Mouse (Mus musculus) heart, embryonic 11.5 days (tissue): ENCODE results near the gene Bik. TPM values are rescaled to one million over a fixed set of nuclear protein-coding genes. Genes with fewer than 3 reads are reported as not detected.
"Not testable (repeated sequence)": the region's sequence is repeated elsewhere in the genome, so short reads cannot be mapped to it uniquely, and the experiment has no call there.

Experiments
- ATAC-seq: fragments of 200-750 bp; cut with Nextera tagmentation; replicated peaks from 2 replicates; pipeline ENCODE4 v1.8.0; 2017; ENCODE audit warnings: moderate library complexity; ENCODE audit not compliant: insufficient number of reproducible peaks, low FRiP score, low TSS enrichment
- H3K27ac ChIP-seq: fragments of 300-500 bp; sonication (generic); 2 replicates; pipeline ENCODE4 v1.5.1; 2014; ENCODE audit warnings: mild to moderate bottlenecking, low read depth, low read length
- H3K27me3 ChIP-seq: fragments of 300-500 bp; sonication (generic); 2 replicates; pipeline ENCODE4 v1.6.1; 2014; ENCODE audit warnings: mild to moderate bottlenecking, low read length, mixed read lengths; ENCODE audit not compliant: control insufficient read depth, insufficient read depth
- H3K36me3 ChIP-seq: fragments of 300-500 bp; sonication (generic); 2 replicates; pipeline ENCODE4 v1.6.1; 2014; ENCODE audit warnings: mild to moderate bottlenecking, low read length, moderate library complexity, mixed read lengths; ENCODE audit not compliant: control insufficient read depth, insufficient read depth
- H3K4me1 ChIP-seq: fragments of 300-500 bp; sonication (generic); 2 replicates; pipeline ENCODE4 v1.6.1; 2014; ENCODE audit warnings: low read length; ENCODE audit not compliant: control insufficient read depth, insufficient read depth
- H3K4me2 ChIP-seq: fragments of 300-500 bp; sonication (generic); 2 replicates; pipeline ENCODE4 v1.6.1; 2014; ENCODE audit warnings: mild to moderate bottlenecking, moderate library complexity
- H3K4me3 ChIP-seq: fragments of 300-500 bp; sonication (generic); 2 replicates; pipeline ENCODE4 v1.5.1; 2014; ENCODE audit warnings: low read depth, low read length
- H3K9ac ChIP-seq: fragments of 300-500 bp; sonication (generic); 2 replicates; pipeline ENCODE4 v1.6.1; 2014; ENCODE audit warnings: mild to moderate bottlenecking, low read depth, low read length, moderate library complexity
- H3K9me3 ChIP-seq: fragments of 300-500 bp; sonication (generic); replicated peaks from 2 replicates; pipeline ENCODE4 v1.6.1; 2016; ENCODE audit warnings: low read length; ENCODE audit not compliant: control insufficient read depth
- WGBS: fragments of 180-500 bp; shearing (Covaris S2); extraction: QIAGEN DNeasy Blood & Tissue Kit; methylation state at CpG from one replicate; pipeline ENCODE4 v1.1.7; 2014; ENCODE audit not compliant: insufficient replicate concordance; 5-methylcytosine and 5-hydroxymethylcytosine counted together
- polyA plus RNA-seq: library from polyadenylated mRNA; unstranded; fragments of >200 nt; fragmentation: Nextera tagmentation; extraction: Ambion mirVana; gene quantifications from 2 replicates; pipeline ENCODE4 v1.2.1, GENCODE M21; 2014

The Bik gene
- polyA plus RNA-seq, 1 experiment from 2014 or later: 33.0 TPM

DNA sequence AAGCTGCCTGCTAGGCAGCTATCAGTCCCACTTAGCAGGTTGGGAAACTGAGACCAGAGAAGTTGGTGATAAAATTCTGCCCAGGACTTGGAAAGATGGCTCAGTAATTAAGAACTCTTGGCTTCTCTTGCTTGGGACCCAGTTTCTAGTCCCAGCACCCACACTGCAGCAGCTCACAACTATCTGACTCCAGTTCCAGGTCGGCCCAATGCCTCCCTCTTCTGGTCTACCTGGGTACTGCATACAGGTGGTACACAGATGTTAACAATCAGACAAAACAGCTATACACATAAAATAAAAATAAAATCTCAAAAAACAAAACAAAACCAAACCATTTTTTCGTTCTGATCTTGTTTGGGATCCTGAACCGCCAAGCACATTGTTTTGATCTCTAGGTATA lies 26.3 kb upstream of the Bik start:
- peaks cover 20% of the 10 kb centered on the region for H3K36me3 ChIP-seq

DNA sequence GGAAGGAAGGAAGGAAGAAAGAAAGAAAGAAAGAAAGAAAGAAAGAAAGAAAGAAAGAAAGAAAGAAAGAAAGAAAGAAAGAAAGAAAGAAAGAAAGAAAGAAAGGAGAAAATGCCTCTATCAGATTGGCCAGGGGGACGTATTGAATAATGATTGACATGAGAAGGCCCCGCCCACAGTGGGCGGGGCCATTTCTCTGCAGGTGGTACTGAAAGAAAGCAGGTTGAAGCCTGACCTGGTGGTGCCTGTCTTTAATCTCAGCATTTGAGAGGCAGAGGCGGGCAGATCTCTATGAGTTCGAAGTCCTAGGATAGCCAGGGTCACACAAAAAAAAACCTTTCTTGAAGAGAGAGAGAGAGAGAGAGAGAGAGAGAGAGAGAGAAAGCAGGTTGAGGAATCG lies 25.2 kb upstream of the Bik start:
- H3K9ac ChIP-seq, H3K4me1 ChIP-seq, H3K27me3 ChIP-seq, H3K4me3 ChIP-seq, H3K9me3 ChIP-seq, H3K27ac ChIP-seq, ATAC-seq, H3K4me2 ChIP-seq: not testable (repeated sequence)
- WGBS: 62% methylated on average over 6 of the region's 6 CpGs
- peaks cover 17% of the 10 kb centered on the region for H3K36me3 ChIP-seq

More for the DNA sequence above, 26.3 kb upstream of the Bik start:
- Histone ChIP-seq H3K9ac (no peak overlapping the region), H3K4me2 (no peak overlapping the region), H3K27me3 (no peaks in the 10 kb centered on the region), H3K4me3 (no peak overlapping the region), H3K9me3 (no peaks in the 10 kb centered on the region), H3K4me1 (no peaks in the 10 kb centered on the region), H3K27ac (no peak overlapping the region)
- WGBS: 48% methylated on average over 3 of the region's 3 CpGs
- no peak for ATAC-seq

- Histone ChIP-seq H3K9me3 (no peaks in the 10 kb centered on the region), H3K4me1 (peaks cover 4% of the 10 kb centered on the region; the same call in 1 of the 2 replicates), H3K27me3 (no peaks in the 10 kb centered on the region), H3K4me3 (peak overlapping the region; percentile 68), H3K36me3 (peaks cover 4% of the 10 kb centered on the region; the same call in 1 of the 2 replicates), H3K27ac (peak overlapping the region; percentile 29; the same call in 1 of the 2 replicates), H3K9ac (peak overlapping the region; percentile 75), H3K4me2 (peak overlapping the region; percentile 92)
- 28% methylated on average over 17 of the region's 17 CpGs for WGBS
- ATAC-seq: peak; percentile 52; the same call in 1 of the 2 replicates
These were observed 16.5 kb upstream of the Bik start for GRCm38 (mm10) chr15:83509950-83510804.

- WGBS: 8% methylated on average over 41 of the region's 41 CpGs
- H3K4me3 ChIP-seq: peak within 1 kb of the TSS; percentile 68
- no peaks in the 10 kb centered on the region for H3K27me3 ChIP-seq
- H3K4me1 ChIP-seq: peaks cover 4% of the 10 kb centered on the region; the same call in 1 of the 2 replicates
- peak within 1 kb of the TSS; percentile 75 for H3K9ac ChIP-seq
- no peaks in the 10 kb centered on the region for H3K9me3 ChIP-seq
- H3K27ac ChIP-seq: peak within 1 kb of the TSS; percentile 29; the same call in 1 of the 2 replicates
- no peaks in the 10 kb centered on the region for H3K36me3 ChIP-seq
- H3K4me2 ChIP-seq: peak within 1 kb of the TSS; percentile 92
- peak; percentile 90 for ATAC-seq
These were observed 15.8 kb upstream of the Bik start, which contains the start of gene Ttll1 for GRCm38 (mm10) chr15:83510805-83511405. TSS of gene Ttll1 (minus strand) at chr15:83510893.

DNA sequence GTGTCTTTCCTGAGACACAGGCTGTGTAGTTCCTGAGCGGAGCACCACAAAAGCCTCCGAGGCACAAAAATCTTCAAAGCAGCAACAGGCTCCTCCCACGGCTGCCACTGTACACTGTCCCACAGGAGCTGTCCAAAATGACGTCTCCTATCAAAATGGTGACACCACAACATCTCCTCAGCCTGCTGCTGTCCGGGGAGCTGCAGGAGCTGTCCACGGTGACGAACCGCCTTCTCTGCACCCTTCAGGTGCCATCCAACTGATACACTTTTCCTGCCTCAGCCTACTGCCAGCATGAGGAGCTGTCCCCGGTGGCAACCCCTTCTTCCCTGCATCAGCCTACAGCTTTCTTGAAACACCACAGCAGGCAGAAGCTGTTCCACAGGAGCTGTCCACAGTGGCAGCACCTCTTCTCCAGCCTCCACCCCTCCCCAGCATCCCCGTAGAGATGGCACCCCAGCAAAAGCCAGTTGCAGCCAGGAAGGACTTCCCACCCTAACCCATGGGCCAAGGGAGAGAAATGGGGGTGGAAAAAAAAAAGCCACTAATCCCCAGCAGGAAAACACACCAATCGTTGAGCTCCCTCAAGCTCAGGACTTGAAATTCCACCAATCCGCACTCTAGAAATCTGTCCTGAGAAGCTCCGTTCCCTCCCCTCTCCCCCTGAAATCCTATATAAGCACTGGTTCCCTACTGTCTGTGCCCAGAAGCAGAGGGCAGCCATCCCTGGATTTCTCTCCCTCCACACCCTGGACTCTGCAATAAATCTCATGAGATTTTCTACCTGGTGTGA lies 14.0 kb upstream of the Bik start:
- H3K27me3 ChIP-seq: no peaks in the 10 kb centered on the region
- 62% methylated on average over 13 of the region's 13 CpGs for WGBS
- no peaks in the 10 kb centered on the region for H3K9me3 ChIP-seq
- peaks cover 4% of the 10 kb centered on the region; the same call in 1 of the 2 replicates for H3K4me1 ChIP-seq
- no peak overlapping the region for H3K9ac ChIP-seq
- no peak overlapping the region for H3K27ac ChIP-seq
- ATAC-seq: no peak
- no peaks in the 10 kb centered on the region for H3K36me3 ChIP-seq
- no peak overlapping the region for H3K4me2 ChIP-seq
- no peak overlapping the region for H3K4me3 ChIP-seq

- H3K27ac ChIP-seq: no peak overlapping the region
- no peak for ATAC-seq
- H3K9me3 ChIP-seq: no peaks in the 10 kb centered on the region
- H3K9ac ChIP-seq: no peak overlapping the region
- H3K4me1 ChIP-seq: peaks cover 9% of the 10 kb centered on the region
- H3K4me2 ChIP-seq: no peak overlapping the region
- H3K27me3 ChIP-seq: no peaks in the 10 kb centered on the region
- H3K4me3 ChIP-seq: no peak overlapping the region
- no peaks in the 10 kb centered on the region for H3K36me3 ChIP-seq
- 69% methylated on average over 5 of the region's 5 CpGs for WGBS
These were observed 11.6 kb upstream of the Bik start for GRCm38 (mm10) chr15:83515018-83515417.

GRCm38 (mm10) chr15:83518215-83519048 lies 8.2 kb upstream of the Bik start:
- H3K27ac ChIP-seq: peak overlapping the region; percentile 22; the same call in 1 of the 2 replicates
- peaks cover 26% of the 10 kb centered on the region for H3K4me1 ChIP-seq
- no peaks in the 10 kb centered on the region for H3K36me3 ChIP-seq
- WGBS: 31% methylated on average over 20 of the region's 20 CpGs
- peak overlapping the region; percentile 49; the same call in 1 of the 2 replicates for H3K9ac ChIP-seq
- no peaks in the 10 kb centered on the region for H3K9me3 ChIP-seq
- H3K27me3 ChIP-seq: no peaks in the 10 kb centered on the region
- H3K4me2 ChIP-seq: peak overlapping the region; percentile 44; the same call in 1 of the 2 replicates
- no peak overlapping the region for H3K4me3 ChIP-seq
- ATAC-seq: peak; percentile 48
